Mouse (Mus musculus): ENCODE measurements around the gene Ttc7.
A peak's percentile ranks its signal among the peaks of the same experiment; 100 is the strongest.

The Ttc7 gene

DNA sequence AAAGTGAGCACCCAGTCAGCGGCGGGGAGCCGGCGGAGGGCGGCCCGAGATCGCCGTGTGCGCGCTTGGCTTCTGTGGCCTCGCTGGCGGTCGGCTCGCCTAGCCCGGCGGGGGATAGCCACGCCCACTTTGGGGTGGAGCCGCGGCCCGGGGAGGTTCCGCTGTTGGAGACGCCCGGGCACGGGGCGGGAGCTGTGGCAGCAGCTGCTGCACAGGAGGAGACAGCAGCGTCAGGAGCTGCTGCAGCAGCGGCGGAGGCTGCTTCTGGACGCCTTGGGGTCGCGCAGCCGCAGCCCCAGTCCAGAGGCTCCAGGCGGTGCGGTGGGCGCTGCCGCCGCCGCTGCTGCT lies at the start of gene Ttc7:
TSS of gene Ttc7 (plus strand) at position 181 of the 348 bp plus-strand sequence.
- DNase-seq, result peak; percentile 95

DNA sequence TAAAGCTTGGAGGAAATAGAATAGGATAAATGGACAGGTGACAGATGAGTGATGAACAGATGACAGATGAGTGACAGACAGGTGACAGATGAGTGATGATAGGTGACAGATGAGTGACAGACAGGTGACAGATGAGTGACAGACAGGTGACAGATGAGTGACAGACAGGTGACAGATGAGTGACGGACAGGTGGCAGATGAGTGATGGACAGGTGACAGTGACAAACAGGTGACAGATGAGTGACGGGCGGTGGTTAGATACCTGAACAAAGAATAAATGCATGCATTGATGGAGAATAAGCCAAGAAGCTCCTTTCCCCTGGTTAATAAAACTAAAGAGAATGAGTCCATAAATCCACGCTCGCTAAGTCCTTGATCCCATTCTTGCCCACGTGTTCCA lies 47.7 kb upstream of the Ttc7 start:
- DNase-seq, result no peak

DNA sequence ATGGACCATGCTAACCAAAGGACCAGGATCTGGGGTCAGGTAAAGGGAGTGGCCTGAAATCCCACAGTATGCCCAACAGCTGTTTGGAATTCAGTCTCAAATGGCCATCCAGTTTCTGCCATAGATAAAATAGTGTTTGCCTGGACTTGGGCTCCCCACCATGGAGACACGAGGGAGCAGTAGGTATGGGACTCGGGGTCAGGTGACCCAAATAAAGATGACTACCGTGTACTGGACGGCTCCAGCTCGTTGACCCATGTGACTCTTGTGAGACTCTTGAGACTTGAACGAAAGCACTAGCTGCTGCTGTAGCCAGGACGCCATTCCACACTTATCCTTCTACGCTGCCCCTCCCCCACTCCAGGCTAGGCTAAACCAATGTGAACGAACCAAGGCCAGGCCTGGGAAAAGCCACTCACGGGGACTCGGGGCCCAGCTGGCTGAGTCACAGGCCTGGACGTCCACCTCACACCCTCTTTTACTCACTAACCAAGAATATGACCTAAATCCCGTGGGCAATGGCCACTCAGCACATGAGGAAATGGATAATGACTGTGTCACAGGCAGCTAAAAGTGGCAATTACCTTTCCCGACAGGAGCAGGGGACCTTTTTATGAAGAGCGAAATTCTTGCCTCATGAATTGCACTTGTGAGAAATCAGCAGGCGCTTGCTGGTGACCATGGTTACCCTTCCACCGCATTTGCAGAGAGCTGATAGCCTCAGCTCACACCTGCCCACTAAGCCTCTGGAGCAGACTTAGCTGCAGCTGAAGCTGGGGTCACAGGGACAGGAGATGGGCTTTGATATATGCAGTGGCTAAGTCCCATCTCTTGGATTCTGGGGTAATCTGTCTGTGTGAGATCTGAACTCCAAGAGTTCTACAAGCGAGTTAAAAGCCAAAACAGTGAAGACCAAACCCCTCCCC lies 45.7 kb upstream of the Ttc7 start:
- DNase-seq, result no peak

DNA sequence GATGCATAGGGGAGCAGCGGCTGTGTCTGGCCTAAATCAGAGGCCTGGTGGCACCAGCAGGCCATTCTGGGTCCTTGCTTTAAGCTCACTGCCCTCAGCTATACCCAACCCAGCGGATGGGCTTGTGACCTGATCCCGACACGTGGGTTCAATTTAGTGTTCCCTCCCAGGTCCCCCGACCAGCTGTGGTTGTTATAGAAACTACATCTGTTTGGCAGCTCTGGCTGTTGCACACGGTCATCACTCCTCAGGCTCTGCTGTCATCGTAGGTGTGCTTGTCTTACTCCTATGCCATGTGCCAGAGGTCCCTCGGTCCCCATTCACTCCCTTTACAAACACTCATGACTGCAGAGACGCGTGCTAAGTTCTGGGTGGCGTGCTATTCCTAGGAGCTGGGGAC lies 44.9 kb upstream of the Ttc7 start:
- no peak for DNase-seq

DNA sequence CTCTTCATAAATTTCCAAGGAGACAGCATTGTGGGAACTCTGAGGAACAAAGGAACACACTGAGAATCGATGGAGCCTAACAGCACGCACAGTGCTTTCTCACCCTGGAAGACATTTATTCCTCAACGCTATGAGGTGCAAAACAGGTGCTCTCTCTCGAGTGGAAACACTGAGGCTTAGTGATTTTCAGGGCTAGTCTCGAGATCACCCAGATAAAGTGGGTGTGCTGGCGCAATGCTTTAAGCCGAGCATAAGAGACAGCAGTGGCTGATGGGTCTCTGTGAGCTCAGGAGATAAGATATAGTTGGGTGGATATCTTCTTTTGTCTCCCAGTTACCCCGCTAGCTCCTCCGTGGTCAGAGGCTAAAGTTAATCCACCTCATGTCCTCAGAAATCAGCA lies 36.6 kb upstream of the Ttc7 start:
- no peak for DNase-seq

DNA sequence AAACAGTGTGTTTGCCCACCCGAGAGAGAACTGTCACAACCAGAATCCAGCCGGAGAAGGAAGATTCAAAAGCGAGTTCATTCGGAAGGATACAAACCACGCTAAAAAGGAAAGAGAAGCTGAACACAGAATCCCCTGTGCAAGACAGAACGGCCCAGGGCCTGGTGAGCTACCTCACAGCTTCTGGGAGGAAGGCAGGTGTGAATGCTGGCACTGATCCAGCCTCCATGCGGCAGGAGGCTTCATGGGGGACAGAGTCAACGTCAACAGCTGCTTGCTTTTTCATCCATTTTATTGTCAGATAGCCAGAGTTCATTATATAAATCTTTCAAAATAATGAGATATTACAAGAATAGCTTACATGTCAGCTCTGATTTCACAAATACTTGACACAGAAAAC lies 28.3 kb upstream of the Ttc7 start:
- DNase-seq, result no peak

DNA sequence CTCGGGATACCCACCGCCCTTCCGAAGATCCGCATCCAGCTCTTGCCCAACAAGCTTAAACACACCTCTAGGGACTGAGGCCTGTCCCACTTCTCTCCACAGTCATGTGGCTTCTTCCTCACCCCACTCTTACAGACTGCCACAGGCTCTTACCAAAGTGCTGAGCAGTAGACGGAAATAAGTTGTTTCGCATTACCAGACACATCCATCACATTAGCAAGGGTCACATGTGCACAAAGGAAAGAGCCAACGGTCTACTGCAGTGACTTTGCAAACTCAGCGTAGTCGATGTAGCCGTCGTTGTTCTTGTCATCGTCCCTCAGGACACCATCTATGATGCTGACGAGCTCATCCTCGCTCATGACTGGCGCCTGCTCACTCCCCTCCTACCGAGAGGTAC lies 27.0 kb upstream of the Ttc7 start:
- DNase-seq, result no peak

DNA sequence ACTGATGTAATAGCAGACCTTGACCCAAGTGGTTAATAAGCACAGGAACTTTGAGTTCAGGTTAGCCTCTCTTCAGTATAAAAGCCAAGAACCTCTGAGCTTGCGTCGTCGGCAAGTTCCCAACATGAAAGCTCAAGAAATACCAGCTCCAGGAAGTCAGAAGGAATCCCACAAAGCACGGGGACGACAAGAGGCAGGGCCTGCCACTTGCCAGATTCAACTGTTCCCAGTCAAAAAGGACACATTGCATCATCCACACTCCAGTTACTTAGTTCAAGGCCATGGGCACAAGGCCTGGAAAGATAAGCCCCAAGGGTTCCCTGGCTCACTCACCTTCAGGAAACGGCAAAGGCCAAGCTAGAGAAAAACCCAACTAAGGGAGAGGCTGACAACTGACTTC lies 19.3 kb upstream of the Ttc7 start:
- DNase-seq, result no peak

DNA sequence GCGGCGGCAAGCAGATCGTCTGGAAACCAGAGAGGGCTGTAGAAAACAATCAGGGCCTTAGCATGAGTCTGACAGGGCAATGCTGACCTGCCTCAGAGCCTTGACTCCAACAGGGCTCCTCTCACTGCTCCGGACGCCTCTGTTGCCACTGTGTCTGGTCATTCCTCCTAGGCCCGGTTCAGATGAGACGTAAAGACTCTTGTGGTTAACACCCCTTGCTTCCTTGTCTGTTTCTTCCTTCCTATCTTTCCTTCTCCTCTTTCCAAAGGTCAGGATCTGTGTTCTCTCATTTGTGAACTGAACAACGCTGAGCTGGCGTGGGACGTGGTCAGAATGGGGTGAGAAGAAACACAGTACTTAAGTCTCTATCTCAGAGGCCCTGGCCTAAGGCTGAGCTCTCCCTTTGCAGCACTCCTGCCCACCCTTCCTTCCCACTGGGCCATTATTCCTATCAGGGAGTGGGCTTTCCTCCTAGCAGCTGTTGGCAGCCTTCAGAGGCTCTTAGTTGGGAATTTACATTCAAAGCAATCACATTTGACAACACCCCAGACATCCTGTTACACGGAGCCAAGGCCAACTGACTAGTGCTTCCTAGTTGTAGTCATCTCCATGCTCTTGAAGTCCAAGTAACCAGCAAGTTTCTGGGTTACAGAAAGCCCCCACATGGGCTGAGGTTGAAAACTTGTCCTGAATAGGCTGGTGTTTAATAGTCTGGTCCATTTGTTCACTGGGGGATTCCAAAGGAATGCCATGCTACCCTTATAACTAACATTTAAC lies 18.4 kb upstream of the Ttc7 start:
- no peak for DNase-seq

DNA sequence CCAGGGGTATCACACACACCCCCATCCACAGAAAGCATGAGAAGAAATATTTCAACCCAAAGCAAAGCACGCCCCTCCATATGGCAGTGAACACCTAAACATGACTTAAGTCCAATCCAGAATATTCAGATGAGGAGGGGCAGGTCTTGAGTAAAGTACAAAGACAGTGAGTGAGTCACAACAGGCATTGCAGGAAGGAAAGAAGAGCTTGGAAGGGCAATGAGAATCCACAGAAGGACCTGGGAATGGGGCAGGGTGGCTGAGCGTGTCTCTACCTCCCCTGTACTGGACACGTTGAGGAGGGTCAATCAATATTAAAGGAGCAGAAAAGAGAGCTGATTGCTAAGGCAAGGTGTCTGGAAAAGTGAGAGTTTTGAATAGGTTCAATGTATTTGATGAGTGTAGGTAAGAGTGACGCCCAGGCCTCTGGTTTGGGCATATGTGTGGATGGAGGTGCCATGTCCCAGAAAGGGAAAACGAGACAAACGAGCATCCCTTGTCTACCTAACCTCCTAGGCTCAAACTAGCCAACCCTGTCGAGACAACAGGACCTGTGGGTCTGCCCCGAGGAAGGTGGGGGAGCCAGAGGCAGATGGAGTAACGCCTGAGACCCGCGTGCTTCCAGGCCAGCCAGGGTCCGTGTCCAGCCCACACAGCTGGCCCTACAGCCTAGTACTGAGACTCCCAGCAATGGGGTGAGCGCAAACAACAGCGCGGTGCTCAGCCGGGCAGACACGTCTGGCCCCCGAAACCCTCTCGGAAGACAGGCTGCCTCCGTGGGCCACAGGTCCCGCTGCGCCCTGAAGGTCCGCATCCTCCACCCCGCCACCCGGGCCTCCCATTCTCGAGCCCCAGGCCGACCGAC lies 17.5 kb upstream of the Ttc7 start:
- no peak for DNase-seq

DNA sequence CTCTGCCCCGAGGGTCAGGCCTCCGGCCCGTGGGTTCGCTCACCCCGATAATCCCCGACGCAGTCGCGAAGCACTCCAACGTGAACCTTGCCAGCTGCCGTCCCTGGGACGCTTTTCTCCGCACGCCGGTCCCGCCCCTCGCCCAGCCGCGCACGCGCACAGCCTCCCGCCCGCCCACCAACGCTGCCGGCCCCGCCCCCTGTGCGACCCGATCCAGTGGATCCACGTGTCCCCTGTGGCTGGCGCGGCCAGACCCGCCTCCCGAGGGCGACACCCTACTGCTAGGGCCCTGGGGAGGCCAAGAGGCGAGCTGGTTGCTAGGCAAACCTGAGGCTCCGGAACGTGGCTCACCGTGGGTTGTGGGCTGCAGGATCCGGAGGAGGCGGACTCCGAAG lies 16.9 kb upstream of the Ttc7 start, which contains the start of gene Mcfd2:
TSS of gene Mcfd2 (minus strand) at position 144 of the 395 bp plus-strand sequence.
- peak; percentile 90 for DNase-seq

DNA sequence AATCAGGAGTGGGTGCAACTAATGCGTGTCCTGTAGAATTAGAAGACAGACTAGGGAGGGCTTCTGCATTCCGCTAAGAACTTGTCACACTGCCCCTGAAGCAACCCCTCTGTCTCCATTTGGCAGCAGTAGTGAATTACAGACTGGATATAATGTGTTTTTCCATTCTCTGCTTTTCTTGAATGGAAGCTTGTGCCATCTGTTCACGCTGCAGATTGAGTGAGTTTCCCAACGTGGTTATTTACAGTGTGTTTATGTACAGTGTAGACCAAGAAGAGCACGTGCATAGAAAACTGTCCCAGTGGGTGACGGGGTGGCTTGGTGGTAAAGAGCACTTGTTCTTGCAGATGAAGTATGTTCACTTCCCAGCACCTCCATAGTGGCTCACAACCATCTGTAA lies 13.2 kb upstream of the Ttc7 start:
- DNase-seq, result no peak

DNA sequence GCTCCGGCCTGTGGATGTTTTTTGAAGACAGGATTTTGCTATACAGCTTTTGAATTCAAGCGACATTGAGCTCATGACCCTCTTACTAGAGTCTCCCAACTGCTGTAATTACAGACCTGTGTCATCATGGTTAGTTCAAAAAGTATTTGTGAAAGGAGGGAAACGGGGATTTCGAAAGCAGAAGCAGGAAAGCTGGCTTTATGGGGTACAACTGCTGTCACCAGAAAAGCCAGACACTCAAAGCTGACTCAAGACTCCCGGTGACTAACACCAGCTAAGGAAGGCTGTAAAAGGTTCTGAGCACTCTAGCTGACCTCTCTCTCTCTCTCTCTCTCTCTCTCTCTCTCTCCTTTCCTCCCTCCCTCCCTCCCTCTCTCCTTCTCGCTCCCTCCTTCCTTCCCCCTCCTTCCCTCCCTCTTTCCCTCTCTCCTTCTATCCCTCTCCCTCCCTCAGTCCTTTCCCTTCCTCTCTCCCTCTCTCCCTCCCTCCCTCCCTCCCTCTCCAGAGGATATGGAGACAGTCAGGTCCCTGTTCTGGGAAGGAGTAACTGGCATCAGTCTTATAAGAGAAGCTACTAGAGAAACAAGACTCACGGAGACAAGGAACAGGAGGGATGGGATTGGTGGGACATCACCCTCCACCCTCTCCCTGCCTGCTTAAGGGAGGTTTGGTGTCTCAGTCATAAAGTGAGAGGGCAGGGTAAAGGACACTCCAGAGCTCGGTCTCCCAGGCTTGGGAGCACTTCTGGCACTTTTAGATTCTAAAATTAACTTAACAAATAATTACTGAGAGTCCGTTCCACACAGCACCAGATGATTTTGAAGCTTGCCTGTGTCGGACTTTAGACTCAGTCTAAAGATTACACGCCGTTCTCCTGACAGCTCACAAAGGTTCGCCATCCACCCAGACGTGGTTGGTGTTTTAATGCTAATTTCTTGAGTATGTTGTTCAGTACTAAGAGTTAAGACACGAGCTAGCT lies 7.0 kb upstream of the Ttc7 start:
- DNase-seq, result no peak

DNA sequence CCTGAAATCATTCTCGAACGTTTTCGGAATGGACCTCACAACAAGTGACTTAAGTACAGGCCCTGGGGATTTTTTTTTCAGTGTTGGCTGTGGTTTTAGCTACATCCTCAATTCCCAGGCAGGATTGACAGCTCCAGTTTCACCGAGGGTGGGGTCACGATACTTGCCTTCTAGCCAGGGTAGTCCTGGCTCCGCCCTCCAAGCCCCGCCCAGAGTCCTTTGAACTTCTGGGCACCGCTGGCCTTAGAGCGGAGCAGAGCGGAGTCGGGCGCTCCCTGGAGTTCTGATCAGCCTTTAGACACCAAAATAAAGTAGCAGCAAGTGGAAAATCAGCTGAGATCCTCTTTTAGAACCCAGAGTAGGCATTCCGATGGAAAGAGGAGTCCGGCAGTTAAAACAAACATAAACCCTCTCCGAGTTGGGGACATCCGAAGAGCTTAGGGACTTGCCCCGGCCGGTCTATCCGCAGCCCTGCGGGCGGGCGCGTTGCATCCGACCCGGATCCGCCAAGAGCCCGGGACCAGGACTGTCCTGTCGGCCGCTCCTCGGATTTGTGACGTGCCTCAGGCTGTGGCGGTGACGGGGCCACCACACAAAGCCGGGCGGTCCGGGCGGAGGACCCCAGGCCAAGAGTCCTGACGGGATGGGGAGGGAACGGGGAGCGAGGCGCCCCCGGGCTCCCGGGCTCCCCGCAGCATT lies 530 bp upstream of the Ttc7 start:
- DNase-seq, result peak; percentile 61

DNA sequence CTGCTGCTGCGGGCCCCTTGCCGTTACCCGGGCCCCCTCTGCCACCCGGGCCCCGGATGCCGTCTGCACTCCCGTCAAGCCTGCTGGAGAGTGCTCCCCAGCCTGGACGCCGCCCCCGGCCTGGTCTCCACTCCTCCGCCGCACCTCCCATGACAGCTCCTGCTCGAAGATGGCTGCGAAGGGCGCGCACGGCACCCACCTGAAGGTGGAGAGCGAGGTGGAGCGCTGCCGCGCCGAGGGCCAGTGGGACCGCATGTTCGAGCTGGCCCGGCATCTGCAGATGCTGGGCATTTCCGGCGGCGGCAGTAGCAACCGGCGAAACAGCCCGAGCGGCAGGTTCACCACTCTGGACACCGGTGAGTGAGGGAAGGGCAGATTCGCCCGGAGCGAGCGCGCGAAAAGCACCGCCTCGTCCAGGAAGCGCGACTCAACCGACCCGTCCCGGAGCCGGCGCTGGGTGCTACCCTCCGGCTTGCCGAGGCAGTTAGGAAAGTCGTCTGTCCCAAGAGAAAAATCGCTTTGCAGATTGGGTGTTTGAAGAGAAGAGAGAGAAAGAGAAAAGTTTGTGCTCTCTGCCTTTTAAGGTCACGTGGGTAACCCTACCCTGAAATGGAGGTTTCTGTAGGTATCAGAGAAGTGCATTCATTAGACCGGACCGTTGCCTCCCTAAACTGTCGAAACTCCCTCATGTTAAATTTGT lies 519 bp downstream of the Ttc7 start:
- no peak for DNase-seq

DNA sequence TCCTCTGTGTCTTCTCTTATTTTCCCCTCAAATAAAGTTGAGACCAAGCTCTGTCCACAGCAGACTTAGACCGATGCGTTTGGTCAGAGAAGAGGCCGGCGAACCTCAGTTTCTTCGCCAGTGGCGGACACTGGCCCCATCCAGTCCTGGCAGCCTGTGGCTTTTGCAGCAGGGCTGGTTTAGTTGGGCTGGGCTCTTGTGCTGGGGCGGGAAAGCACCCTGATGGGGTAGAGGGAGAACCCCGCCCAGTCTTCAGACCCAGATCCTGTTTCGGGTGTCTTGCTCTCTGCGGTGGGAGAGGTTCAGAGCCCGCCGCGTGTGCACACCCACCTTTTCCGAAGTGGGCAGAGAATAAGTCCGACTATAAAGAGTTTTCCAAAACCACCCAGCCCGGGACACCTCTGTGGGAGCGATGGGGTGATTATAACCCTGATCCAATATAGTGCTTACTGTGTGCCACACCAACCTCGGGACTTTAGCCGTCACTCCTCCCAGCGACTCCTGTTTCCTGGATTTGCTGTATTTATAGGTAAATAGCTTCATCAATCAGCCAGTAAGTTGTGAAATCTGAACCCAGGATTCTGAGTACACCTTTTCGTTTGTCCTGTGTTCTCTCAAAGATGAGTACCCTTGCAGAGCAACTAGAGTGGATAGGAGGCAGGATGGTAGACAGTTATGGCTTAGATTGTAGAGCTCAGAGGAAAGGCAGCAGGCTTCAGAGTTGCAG lies 1.2 kb downstream of the Ttc7 start:
- no peak for DNase-seq

DNA sequence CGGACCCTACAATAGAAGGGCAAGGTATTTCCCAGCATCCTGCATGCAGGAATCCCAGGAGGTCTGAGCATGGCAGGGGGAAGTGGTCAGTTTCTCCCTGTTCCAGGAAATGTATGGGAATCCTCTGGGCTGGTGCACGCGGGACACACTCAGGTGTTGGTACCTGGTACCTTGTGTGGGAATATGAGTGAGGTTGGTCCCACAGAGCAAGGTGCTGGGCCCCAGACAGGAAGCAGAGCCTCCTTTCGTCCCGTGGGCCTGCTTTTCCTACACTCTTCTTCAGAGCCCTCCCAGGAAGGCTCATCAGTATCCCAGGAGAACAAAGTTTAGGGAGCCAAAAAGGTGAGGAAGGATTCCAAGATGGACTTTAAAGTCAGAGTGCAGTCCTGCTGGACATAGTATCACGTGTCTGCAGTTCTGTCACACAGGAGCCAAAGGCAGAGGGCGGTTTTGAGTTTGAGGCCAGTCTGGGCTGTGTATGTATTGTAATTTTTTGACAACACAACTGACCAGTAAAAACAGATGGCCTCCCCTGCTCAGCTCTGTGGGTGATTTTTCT lies 1.9 kb downstream of the Ttc7 start:
- no peak for DNase-seq

DNA sequence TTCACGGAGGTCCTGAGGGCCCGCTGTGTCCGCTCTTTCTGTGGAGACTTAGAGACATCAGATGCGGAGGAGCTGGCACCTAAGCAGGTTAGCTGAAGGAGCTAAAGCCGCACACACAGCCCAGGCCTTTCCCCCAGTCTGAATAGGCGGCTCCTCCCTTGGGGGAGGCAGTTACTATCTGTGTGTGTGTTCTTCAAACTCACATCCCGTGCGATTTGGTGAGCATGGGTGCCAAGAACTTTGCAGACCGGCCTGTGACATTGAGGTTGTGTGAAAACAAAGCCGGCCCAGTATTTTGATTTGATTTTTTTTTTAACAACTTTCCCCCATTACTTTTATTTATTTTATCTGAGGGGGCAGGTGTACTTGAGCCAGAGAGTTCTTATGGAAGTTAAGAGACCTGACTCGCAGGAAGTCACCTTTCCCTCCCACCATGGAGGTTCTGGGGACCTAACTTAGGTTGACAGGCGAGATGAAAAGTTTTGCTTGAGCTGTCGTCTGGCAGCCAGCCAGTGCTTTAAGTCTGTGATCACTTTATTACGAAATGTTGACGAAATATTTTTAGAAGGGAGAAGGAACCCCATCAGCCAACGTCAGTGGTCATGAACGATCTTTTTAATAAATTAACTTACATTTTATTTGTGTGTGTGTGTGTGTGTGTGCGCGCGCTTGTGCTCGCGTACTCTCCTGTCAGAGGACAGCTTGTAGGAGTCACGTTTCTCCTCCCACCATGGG lies 3.2 kb downstream of the Ttc7 start:
- no peak for DNase-seq
